Mouse (Mus musculus): Measurements from ENCODE around the gene Hal. TPM values are rescaled to one million over a fixed set of nuclear protein-coding genes. Genes with fewer than 3 reads are reported as not detected.

The Hal gene
- polyA plus RNA-seq, 1 experiment from 2014 or later = 0.18 TPM

DNA sequence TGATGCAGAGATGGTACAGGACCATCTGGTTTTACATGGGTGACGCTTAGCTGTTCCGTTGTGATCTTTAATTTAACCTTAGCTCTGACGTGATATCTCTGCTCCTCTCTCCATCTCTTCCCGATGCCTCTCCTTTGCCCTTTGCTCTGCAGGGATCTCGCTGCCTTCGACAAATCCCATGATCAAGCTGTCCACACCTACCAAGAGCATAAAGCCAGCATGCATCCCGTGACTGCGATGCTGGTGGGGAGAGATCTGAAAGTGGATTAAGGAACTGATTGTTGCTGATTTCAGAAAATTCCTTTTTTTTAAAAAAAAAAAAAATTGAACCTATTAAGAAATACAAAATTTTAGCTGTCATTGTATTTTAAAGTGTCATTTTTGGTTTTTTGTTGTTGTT lies 4.1 kb upstream of the Hal start:
- Histone ChIP-seq H3K36me3 (peaks cover 57% of the 10 kb centered on the region), H3K9ac (no peak overlapping the region), H3K4me1 (no peaks in the 10 kb centered on the region), H3K27me3 (no peaks in the 10 kb centered on the region), H3K4me3 (no peak overlapping the region), H3K9me3 (no peaks in the 10 kb centered on the region), H3K4me2 (replicated peaks) (no peak overlapping the region), H3K27ac (no peak overlapping the region)
- 88% methylated on average over 8 of the region's 8 CpGs for WGBS
- ATAC-seq (ENCODE audit: low FRiP score, low read depth) = no peak

- peak; percentile 18; the same call in 1 of the 2 replicates for ATAC-seq (ENCODE audit: low FRiP score, low read depth)
- H3K9ac ChIP-seq = no peak overlapping the region
- no peaks in the 10 kb centered on the region for H3K27me3 ChIP-seq
- H3K4me3 ChIP-seq = no peak overlapping the region
- H3K4me1 ChIP-seq = no peaks in the 10 kb centered on the region
- peaks cover 50% of the 10 kb centered on the region for H3K36me3 ChIP-seq
- no peak overlapping the region for H3K4me2 ChIP-seq (replicated peaks)
- no peak overlapping the region for H3K27ac ChIP-seq
- WGBS = 85% methylated on average over 8 of the region's 8 CpGs
- no peaks in the 10 kb centered on the region for H3K9me3 ChIP-seq
These were observed 3.4 kb upstream of the Hal start for GRCm38 (mm10) chr10:93485055-93485691.

- no peak overlapping the region for H3K27ac ChIP-seq
- H3K9ac ChIP-seq = no peak overlapping the region
- no peak overlapping the region for H3K4me2 ChIP-seq (replicated peaks)
- peaks cover 36% of the 10 kb centered on the region for H3K36me3 ChIP-seq
- H3K4me3 ChIP-seq = no peak overlapping the region
- 29% methylated on average over 4 of the region's 4 CpGs for WGBS
- no peaks in the 10 kb centered on the region for H3K9me3 ChIP-seq
- no peaks in the 10 kb centered on the region for H3K27me3 ChIP-seq
- no peaks in the 10 kb centered on the region for H3K4me1 ChIP-seq
- no peak for ATAC-seq (ENCODE audit: low FRiP score, low read depth)
These were observed 1.9 kb upstream of the Hal start for GRCm38 (mm10) chr10:93486622-93487021.

DNA sequence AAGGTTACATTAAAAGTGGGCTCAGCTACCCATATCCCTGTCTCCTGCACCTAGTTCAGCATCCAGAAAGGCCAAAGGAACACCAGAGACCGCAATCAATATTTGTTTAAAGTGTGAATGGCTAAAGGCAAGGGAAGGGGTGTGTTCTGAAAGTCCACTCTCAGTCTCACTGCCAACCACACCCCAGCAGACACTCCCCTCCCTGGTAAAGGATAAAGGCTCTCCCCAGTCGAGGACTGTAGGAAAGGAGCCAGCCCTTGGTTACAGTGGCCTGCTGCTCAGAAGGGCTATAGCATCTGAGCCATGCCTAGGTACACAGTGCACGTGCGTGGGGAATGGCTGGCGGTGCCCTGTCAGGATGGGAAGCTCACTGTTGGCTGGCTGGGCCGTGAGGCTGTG lies 259 bp downstream of the Hal start:
- Histone ChIP-seq H3K9me3 (no peaks in the 10 kb centered on the region), H3K4me2 (replicated peaks) (no peak overlapping the region), H3K27me3 (no peaks in the 10 kb centered on the region), H3K36me3 (peaks cover 15% of the 10 kb centered on the region), H3K4me1 (no peaks in the 10 kb centered on the region), H3K27ac (no peak overlapping the region), H3K4me3 (no peak overlapping the region), H3K9ac (no peak overlapping the region)
- ATAC-seq (ENCODE audit: low FRiP score, low read depth) = no peak
- 81% methylated on average over 6 of the region's 6 CpGs for WGBS

DNA sequence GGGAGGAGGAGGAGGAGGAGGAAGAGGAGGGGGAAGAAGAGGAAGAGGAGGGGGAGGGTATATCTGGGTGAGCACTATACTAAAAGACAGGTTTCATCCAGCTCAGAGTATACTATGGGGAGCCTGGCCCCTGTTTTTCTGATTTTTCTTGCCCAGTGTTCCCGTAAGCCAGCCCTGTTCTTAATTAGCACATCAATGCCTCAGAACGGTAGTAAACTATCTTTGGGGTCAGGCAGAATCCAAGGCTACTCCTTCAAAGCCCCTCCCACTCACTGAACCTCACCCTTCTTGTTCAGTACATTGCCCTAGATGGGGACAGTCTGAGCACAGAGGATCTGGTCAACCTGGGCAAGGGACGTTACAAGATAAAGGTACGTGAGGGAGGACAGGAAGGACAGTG lies 1.9 kb downstream of the Hal start:
- H3K4me1 ChIP-seq = no peaks in the 10 kb centered on the region
- no peak for ATAC-seq (ENCODE audit: low FRiP score, low read depth)
- WGBS = 39% methylated on average over 4 of the region's 4 CpGs
- H3K4me2 ChIP-seq (replicated peaks) = no peak overlapping the region
- no peaks in the 10 kb centered on the region for H3K9me3 ChIP-seq
- H3K9ac ChIP-seq = no peak overlapping the region
- H3K27ac ChIP-seq = no peak overlapping the region
- no peaks in the 10 kb centered on the region for H3K27me3 ChIP-seq
- peaks cover 2% of the 10 kb centered on the region; the same call in 1 of the 2 replicates for H3K36me3 ChIP-seq
- H3K4me3 ChIP-seq = no peak overlapping the region

DNA sequence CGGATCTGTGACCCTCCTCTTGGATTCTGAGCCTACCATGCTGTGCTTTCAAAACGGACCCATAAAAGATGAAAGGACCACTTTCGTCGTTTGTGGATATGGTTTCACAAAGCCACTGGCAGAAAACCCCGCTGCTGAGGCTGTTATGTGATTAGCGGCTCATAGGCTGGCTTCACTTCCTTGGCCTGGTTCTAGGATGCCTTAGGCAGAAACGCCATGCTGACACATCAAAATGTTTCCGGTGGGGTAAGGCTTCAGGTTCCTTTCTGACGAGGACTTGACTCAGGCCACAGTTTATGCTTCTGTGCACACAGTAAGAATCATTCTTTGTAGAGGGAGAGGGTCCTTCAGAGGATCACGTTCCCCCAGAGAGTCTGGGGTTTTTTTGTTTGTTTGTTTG lies 12.3 kb downstream of the Hal start:
- Histone ChIP-seq H3K9me3 (no peaks in the 10 kb centered on the region), H3K4me1 (peaks cover 9% of the 10 kb centered on the region), H3K4me3 (no peak overlapping the region), H3K4me2 (replicated peaks) (peak overlapping the region; percentile 15; the same call in 1 of the 2 replicates), H3K9ac (no peak overlapping the region), H3K36me3 (no peaks in the 10 kb centered on the region), H3K27me3 (no peaks in the 10 kb centered on the region), H3K27ac (no peak overlapping the region)
- WGBS = 16% methylated on average over 10 of the region's 10 CpGs
- no peak for ATAC-seq (ENCODE audit: low FRiP score, low read depth)

GRCm38 (mm10) chr10:93501346-93501745 lies 12.8 kb downstream of the Hal start:
- Histone ChIP-seq H3K36me3 (no peaks in the 10 kb centered on the region), H3K27me3 (no peaks in the 10 kb centered on the region), H3K9ac (no peak overlapping the region), H3K9me3 (no peaks in the 10 kb centered on the region), H3K4me2 (replicated peaks) (peak overlapping the region; percentile 15; the same call in 1 of the 2 replicates), H3K4me1 (peaks cover 9% of the 10 kb centered on the region), H3K27ac (no peak overlapping the region), H3K4me3 (no peak overlapping the region)
- WGBS = 74% methylated on average over 10 of the region's 10 CpGs
- no peak for ATAC-seq (ENCODE audit: low FRiP score, low read depth)

GRCm38 (mm10) chr10:93508383-93508970 lies 19.9 kb downstream of the Hal start:
- no peak overlapping the region for H3K9ac ChIP-seq
- H3K4me1 ChIP-seq = no peaks in the 10 kb centered on the region
- no peak overlapping the region for H3K27ac ChIP-seq
- 83% methylated on average over 7 of the region's 7 CpGs for WGBS
- H3K4me2 ChIP-seq (replicated peaks) = no peak overlapping the region
- H3K4me3 ChIP-seq = no peak overlapping the region
- H3K36me3 ChIP-seq = no peaks in the 10 kb centered on the region
- ATAC-seq (ENCODE audit: low FRiP score, low read depth) = no peak
- no peaks in the 10 kb centered on the region for H3K27me3 ChIP-seq
- no peaks in the 10 kb centered on the region for H3K9me3 ChIP-seq

GRCm38 (mm10) chr10:93509532-93510153 lies 21.1 kb downstream of the Hal start:
- no peak overlapping the region for H3K4me3 ChIP-seq
- no peak overlapping the region for H3K27ac ChIP-seq
- H3K4me2 ChIP-seq (replicated peaks) = no peak overlapping the region
- no peak overlapping the region for H3K9ac ChIP-seq
- H3K9me3 ChIP-seq = no peaks in the 10 kb centered on the region
- no peaks in the 10 kb centered on the region for H3K36me3 ChIP-seq
- ATAC-seq (ENCODE audit: low FRiP score, low read depth) = no peak
- no peaks in the 10 kb centered on the region for H3K27me3 ChIP-seq
- WGBS = 76% methylated on average over 15 of the region's 15 CpGs
- H3K4me1 ChIP-seq = no peaks in the 10 kb centered on the region

DNA sequence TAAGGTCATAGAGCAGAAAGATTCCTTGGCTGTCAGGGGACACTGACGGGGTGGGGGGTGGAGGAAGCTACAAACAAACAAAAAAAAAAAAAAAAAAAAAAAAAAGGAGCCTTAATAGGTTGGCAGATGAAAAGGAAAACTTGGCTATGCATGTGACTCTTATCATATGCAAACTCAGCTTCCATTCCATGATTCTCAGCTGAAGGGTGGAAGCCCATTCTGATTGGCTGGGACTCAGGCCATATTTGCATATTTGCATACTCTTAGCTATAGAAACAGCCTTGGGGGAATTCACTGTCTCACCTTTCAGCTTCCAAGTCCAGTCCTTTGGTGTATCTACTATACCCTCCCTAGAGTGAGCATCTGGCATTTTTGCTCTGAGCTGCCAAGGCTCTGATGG lies 26.9 kb downstream of the Hal start:
- no peak for ATAC-seq (ENCODE audit: low FRiP score, low read depth)
- no peaks in the 10 kb centered on the region for H3K36me3 ChIP-seq
- H3K27ac ChIP-seq = no peak overlapping the region
- H3K27me3 ChIP-seq = no peaks in the 10 kb centered on the region
- H3K9ac ChIP-seq = no peak overlapping the region
- H3K4me1 ChIP-seq = no peaks in the 10 kb centered on the region
- H3K4me3 ChIP-seq = no peak overlapping the region
- no peak overlapping the region for H3K4me2 ChIP-seq (replicated peaks)
- H3K9me3 ChIP-seq = no peaks in the 10 kb centered on the region
- 36% methylated on average over 1 of the region's 1 CpGs for WGBS

GRCm38 (mm10) chr10:93515927-93516326 lies 27.4 kb downstream of the Hal start:
- Histone ChIP-seq H3K9me3 (no peaks in the 10 kb centered on the region), H3K4me3 (no peak overlapping the region), H3K27ac (no peak overlapping the region), H3K9ac (no peak overlapping the region), H3K4me1 (no peaks in the 10 kb centered on the region), H3K36me3 (no peaks in the 10 kb centered on the region), H3K4me2 (replicated peaks) (no peak overlapping the region), H3K27me3 (no peaks in the 10 kb centered on the region)
- WGBS = 74% methylated on average over 12 of the region's 12 CpGs
- no peak for ATAC-seq (ENCODE audit: low FRiP score, low read depth)

GRCm38 (mm10) chr10:93517754-93518153 lies 29.2 kb downstream of the Hal start:
- Histone ChIP-seq H3K4me1 (no peaks in the 10 kb centered on the region), H3K27ac (no peak overlapping the region)
- 60% methylated on average over 4 of the region's 4 CpGs for WGBS

More at GRCm38 (mm10) chr10:93517754-93518153, 29.2 kb downstream of the Hal start:
- Histone ChIP-seq H3K4me3 (no peak overlapping the region), H3K4me2 (replicated peaks) (no peak overlapping the region), H3K27me3 (no peaks in the 10 kb centered on the region), H3K36me3 (no peaks in the 10 kb centered on the region), H3K9me3 (no peaks in the 10 kb centered on the region), H3K9ac (no peak overlapping the region)
- no peak for ATAC-seq (ENCODE audit: low FRiP score, low read depth)
